Mouse (Mus musculus) thymus, adult 2 months (tissue): ENCODE results near the gene Lrrc45.

Experiments used
- CTCF ChIP-seq: fragments of 200-500 bp; IDR thresholded peaks from 2 replicates; pipeline ENCODE4 v1.5.1; 2012; ENCODE audit warnings: mild to moderate bottlenecking, control low read depth, low read length, moderate library complexity, borderline replicate concordance; ENCODE audit not compliant: control insufficient read depth, poor library complexity, insufficient read depth; ENCODE audit errors: extremely low read depth
- POLR2A ChIP-seq: fragments of 200-500 bp; IDR thresholded peaks from 2 replicates; pipeline ENCODE4 v1.6.1; 2012; ENCODE audit warnings: mild to moderate bottlenecking, low read length, control low read depth, moderate library complexity; ENCODE audit not compliant: control insufficient read depth, poor library complexity, insufficient read depth; ENCODE audit errors: extremely low read depth

DNA sequence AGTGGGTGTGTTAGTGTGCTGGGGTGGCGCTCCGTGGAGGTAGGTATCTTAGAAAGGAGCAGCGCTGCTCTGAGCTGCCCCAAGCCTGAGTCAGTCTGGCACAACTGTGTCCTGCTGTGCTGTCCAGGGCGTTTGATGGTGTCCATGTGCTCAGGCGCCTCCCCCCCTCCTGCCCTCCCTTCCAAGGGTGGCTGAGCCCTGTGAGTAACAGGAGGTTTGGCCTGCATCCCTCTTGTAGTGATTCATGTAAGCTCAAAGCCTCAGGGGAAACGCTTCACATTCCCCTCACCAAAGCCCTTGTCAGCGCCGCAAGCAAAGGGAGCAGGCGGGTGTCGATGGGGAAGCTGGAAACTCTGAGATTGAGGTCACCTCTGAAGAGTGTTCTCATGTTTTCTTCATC is 16.0 kb upstream of the Lrrc45 start:
- TF ChIP-seq CTCF (no peak), POLR2A (no peak)
